Mouse (Mus musculus): ENCODE results near the gene Nr4a3.

- TF ChIP-seq CTCF (IDR thresholded peaks at IDR 0.05; ENCODE audit: low read depth, low read length) (peak; percentile 46), EP300 (IDR thresholded peaks at IDR 0.05; ENCODE audit: insufficient read depth, low read depth, low read length) (no peak)
These were observed 71.2 kb downstream of the Nr4a3 start for GRCm38 (mm10) chr4:48116191-48116590.
